Mouse (Mus musculus) forebrain, embryonic 14.5 days (tissue): Measurements from ENCODE around the gene Wdr49. TPM values are rescaled to one million over a fixed set of nuclear protein-coding genes. Genes with fewer than 3 reads are reported as not detected.
"Not testable (repeated sequence)": the region's sequence is repeated elsewhere in the genome, so short reads cannot be mapped to it uniquely, and the experiment has no call there.

Source experiments
- ATAC-seq: fragments of 200-750 bp; cut with Nextera tagmentation; 2 replicates; pipeline ENCODE4 v1.8.0; 2017; ENCODE audit warnings: mild to moderate bottlenecking, moderate library complexity
- DNase-seq: peaks from one replicate; pipeline ENCODE4 v3.0.0-alpha.2; 2015; ENCODE audit warnings: low spot score
- H3K27ac ChIP-seq: fragments of 300-500 bp; sonication (generic); 2 replicates; pipeline ENCODE4 v1.5.1; 2014; ENCODE audit warnings: low read depth, mild to moderate bottlenecking, control low read depth, low read length, moderate library complexity
- H3K27me3 ChIP-seq: fragments of 300-500 bp; sonication (generic); replicated peaks from 2 replicates; pipeline ENCODE4 v1.6.1; 2014; ENCODE audit warnings: low read length, control low read depth, mixed read lengths; ENCODE audit not compliant: control insufficient read depth, insufficient read depth
- H3K36me3 ChIP-seq: fragments of 300-500 bp; sonication (generic); 2 replicates; pipeline ENCODE4 v1.6.1; 2014; ENCODE audit warnings: low read length, control low read depth; ENCODE audit not compliant: control insufficient read depth, insufficient read depth
- H3K4me1 ChIP-seq: fragments of 300-500 bp; sonication (generic); 2 replicates; pipeline ENCODE4 v1.6.1; 2014; ENCODE audit warnings: antibody characterized with exemption, low read length, control low read depth; ENCODE audit not compliant: control insufficient read depth, insufficient read depth
- H3K4me2 ChIP-seq: fragments of 300-500 bp; sonication (generic); 2 replicates; pipeline ENCODE4 v1.6.1; 2014; ENCODE audit warnings: mild to moderate bottlenecking, control low read depth, low read length
- H3K4me3 ChIP-seq: fragments of 300-500 bp; sonication (generic); 2 replicates; pipeline ENCODE4 v1.5.1; 2014; ENCODE audit warnings: low read depth, low read length, control low read depth
- H3K9ac ChIP-seq: fragments of 300-500 bp; sonication (generic); 2 replicates; pipeline ENCODE4 v1.6.1; 2014; ENCODE audit warnings: mild to moderate bottlenecking, low read length, control low read depth, moderate library complexity
- H3K9me3 ChIP-seq: fragments of 300-500 bp; sonication (generic); replicated peaks from 2 replicates; pipeline ENCODE4 v1.6.1; 2016; ENCODE audit warnings: low read length, control low read depth, mixed read lengths; ENCODE audit not compliant: control insufficient read depth
- whole genome bisulfite sequencing: fragments of 180-500 bp; shearing (Covaris S2); extraction: QIAGEN DNeasy Blood & Tissue Kit; methylation state at CpG from one replicate; pipeline ENCODE4 v1.1.7; 2014; 5-methylcytosine and 5-hydroxymethylcytosine counted together
- polyA plus RNA-seq: library from polyadenylated mRNA; unstranded; fragments of >200 nt; fragmentation: Nextera tagmentation; extraction: Ambion mirVana; gene quantifications from 2 replicates; pipeline ENCODE4 v1.2.1, GENCODE M21; 2014

Wdr49 gene
- polyA plus RNA-seq, 1 experiment from 2014 or later: not detected

DNA sequence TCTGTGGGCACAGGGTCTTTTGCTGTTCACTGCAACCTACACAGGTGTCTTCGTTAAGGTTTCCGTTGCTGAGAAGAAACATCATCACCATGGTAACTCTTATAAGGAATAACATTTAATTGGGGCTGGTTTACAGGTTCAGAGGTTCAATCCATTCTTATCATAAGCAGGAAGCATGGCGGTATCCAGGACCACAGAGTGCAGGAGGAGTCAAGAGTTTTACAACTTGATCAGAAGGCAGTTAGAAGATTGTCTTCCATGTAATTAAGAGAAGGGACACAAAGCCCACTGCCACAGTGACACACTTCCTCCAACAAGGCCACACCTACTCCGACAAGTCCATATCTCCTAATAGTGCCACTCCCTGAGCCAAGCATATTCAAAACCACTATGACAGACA is 173.1 kb downstream of the Wdr49 start:
- Histone ChIP-seq H3K27me3 (no peaks in the 10 kb centered on the region), H3K36me3 (no peaks in the 10 kb centered on the region), H3K9me3 (no peaks in the 10 kb centered on the region), H3K4me3 (no peak overlapping the region), H3K4me1 (no peaks in the 10 kb centered on the region), H3K4me2 (no peak overlapping the region), H3K9ac (no peak overlapping the region), H3K27ac (no peak overlapping the region)
- DNase-seq (no peak), ATAC-seq (no peak)
- WGBS: 87% methylated on average over 4 of the region's 4 CpGs

DNA sequence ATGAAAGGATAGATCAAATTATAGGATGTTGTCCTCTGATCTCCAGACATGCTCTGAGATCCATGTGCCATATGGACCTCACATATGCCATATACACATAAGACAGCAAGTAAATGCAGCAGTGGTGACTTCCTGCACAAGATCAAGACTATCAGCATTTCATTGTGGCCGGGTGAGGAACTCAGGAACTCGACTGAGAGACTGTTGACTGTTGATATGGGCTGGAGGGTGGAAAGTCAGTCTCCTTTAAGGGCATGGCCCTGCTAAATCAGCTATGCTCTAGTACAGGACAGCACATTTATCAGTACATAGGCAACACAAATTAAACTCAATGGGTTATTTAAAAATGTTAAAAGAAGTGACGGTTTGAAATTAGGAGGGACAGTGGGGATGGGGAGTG is 173.7 kb downstream of the Wdr49 start:
- 84% methylated on average over 3 of the region's 3 CpGs for WGBS
- no peak overlapping the region for H3K9ac ChIP-seq
- H3K4me2 ChIP-seq: no peak overlapping the region
- H3K27ac ChIP-seq: no peak overlapping the region
- DNase-seq: no peak
- H3K9me3 ChIP-seq: no peaks in the 10 kb centered on the region
- ATAC-seq: no peak
- H3K4me1 ChIP-seq: no peaks in the 10 kb centered on the region
- H3K4me3 ChIP-seq: no peak overlapping the region
- no peaks in the 10 kb centered on the region for H3K27me3 ChIP-seq
- no peaks in the 10 kb centered on the region for H3K36me3 ChIP-seq

DNA sequence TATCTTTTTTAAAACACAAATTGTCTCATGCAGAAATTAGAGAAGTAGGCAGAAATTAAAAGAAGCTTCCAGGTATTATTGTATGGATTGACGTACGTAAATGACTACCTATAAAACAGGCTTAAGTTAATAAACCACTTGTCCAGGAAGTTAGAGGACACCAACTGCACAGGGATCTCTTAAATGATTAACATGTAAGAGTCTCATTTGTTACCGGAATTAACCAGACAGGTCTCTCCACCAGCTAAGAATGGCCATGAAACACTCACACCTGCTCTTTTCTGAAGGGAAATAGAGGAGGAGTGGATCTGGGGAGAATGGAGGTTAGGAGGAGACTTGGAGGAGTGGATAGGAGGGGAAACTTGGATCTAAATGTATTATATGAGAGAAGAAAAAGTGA is 176.4 kb downstream of the Wdr49 start:
- DNase-seq: no peak
- H3K27me3 ChIP-seq: no peaks in the 10 kb centered on the region
- no peak overlapping the region for H3K4me3 ChIP-seq
- no peaks in the 10 kb centered on the region for H3K9me3 ChIP-seq
- no peaks in the 10 kb centered on the region for H3K36me3 ChIP-seq
- H3K27ac ChIP-seq: no peak overlapping the region
- WGBS: 91% methylated on average over 3 of the region's 3 CpGs
- H3K4me1 ChIP-seq: no peaks in the 10 kb centered on the region
- H3K4me2 ChIP-seq: no peak overlapping the region
- ATAC-seq: no peak
- H3K9ac ChIP-seq: no peak overlapping the region

DNA sequence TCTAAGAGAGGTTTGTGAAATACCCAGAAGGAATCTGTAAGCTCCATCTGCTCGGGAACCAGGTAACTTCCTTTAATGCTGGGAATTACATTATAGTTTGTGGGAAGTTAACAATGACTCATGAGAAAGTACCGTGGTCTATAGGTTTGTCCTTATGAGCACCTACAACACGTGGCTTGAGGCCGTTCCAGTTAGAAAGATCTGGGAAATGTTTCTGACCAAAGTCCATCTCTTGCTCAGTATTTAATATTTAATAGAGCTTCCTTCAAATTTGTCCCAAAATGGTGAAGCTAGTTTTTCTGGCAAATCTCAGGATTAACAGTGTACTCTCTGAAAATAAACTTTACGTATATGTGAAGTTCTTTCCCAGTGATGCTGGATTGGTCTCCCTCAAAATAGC is 177.3 kb downstream of the Wdr49 start:
- H3K36me3 ChIP-seq: no peaks in the 10 kb centered on the region
- no peak for ATAC-seq
- no peaks in the 10 kb centered on the region for H3K9me3 ChIP-seq
- H3K9ac ChIP-seq: no peak overlapping the region
- H3K4me1 ChIP-seq: no peaks in the 10 kb centered on the region
- no peak overlapping the region for H3K4me3 ChIP-seq
- no peak overlapping the region for H3K27ac ChIP-seq
- no peaks in the 10 kb centered on the region for H3K27me3 ChIP-seq
- no peak overlapping the region for H3K4me2 ChIP-seq
- WGBS: 94% methylated on average over 5 of the region's 5 CpGs
- DNase-seq: no peak

DNA sequence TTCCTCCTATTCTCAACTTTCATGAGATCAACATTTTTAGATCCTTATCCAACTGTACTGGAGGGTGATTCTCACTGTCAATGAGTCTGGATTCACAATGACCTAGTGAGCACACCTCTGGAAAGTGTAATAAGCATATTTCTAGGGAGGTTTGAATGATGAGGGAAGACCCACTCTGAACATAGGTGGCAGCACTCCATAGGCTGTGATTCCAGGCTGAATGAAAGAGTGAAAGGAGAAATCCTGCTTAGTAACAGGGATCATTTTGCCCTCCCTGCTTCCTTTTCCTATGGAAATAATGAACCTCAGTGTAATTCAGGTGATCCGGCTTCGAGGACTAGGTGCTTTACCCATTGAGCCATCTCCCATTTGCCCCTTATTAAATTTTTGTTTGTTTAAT is 180.9 kb downstream of the Wdr49 start:
- H3K36me3 ChIP-seq: no peaks in the 10 kb centered on the region
- no peaks in the 10 kb centered on the region for H3K27me3 ChIP-seq
- H3K27ac ChIP-seq: no peak overlapping the region
- DNase-seq: no peak
- H3K9ac ChIP-seq: no peak overlapping the region
- H3K9me3 ChIP-seq: no peaks in the 10 kb centered on the region
- no peak for ATAC-seq
- no peak overlapping the region for H3K4me2 ChIP-seq
- no peak overlapping the region for H3K4me3 ChIP-seq
- peaks cover 2% of the 10 kb centered on the region; the same call in 1 of the 2 replicates for H3K4me1 ChIP-seq
- WGBS: 96% methylated on average over 2 of the region's 2 CpGs

DNA sequence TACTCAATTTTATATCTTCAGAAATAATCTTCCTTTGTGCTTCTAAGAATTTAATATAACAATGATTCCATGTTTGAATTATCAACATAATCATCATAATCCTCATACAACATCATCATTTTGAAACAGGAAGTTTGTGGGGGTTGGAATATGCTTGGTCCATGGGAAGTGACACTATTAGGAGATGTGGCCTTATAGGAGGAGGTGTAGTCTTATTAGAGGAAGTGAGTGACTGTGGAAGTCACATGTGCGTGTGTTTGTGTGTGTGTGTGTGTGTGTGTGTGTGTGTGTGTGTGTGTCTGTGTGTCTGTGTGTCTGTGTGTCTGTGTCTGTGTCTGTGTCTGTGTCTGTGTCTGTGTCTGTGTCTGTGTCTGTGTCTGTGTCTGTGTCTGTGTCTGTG is 182.5 kb downstream of the Wdr49 start:
- not testable (repeated sequence) for H3K4me3 ChIP-seq, H3K27me3 ChIP-seq, H3K36me3 ChIP-seq, H3K9ac ChIP-seq, H3K27ac ChIP-seq, H3K4me1 ChIP-seq, H3K9me3 ChIP-seq, DNase-seq, H3K4me2 ChIP-seq, ATAC-seq
- 87% methylated on average over 1 of the region's 1 CpGs for WGBS

DNA sequence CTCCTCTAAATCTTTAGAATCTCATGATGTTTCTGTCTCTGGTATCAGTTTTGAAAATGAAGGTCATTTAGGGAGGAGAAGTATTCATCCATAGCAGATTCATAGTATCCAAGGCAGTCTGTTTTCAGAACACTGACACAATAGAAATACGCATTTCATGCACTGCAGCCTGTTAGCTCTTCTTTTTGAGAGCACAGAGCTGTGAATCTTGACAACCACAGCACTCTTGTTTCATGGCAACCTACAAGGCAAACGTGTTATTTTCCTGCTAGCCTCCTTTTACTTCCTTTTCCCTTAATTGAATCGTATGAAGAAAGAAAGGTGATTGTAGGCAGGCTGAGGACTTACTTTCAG is 184.2 kb downstream of the Wdr49 start:
- Histone ChIP-seq H3K4me2 (no peak overlapping the region), H3K27ac (no peak overlapping the region), H3K27me3 (no peaks in the 10 kb centered on the region), H3K36me3 (no peaks in the 10 kb centered on the region), H3K4me3 (no peak overlapping the region), H3K9ac (no peak overlapping the region), H3K9me3 (no peaks in the 10 kb centered on the region), H3K4me1 (peaks cover 2% of the 10 kb centered on the region; the same call in 1 of the 2 replicates)
- DNase-seq: no peak
- no peak; the same call in 1 of the 2 replicates for ATAC-seq
- 44% methylated on average over 3 of the region's 3 CpGs for WGBS

DNA sequence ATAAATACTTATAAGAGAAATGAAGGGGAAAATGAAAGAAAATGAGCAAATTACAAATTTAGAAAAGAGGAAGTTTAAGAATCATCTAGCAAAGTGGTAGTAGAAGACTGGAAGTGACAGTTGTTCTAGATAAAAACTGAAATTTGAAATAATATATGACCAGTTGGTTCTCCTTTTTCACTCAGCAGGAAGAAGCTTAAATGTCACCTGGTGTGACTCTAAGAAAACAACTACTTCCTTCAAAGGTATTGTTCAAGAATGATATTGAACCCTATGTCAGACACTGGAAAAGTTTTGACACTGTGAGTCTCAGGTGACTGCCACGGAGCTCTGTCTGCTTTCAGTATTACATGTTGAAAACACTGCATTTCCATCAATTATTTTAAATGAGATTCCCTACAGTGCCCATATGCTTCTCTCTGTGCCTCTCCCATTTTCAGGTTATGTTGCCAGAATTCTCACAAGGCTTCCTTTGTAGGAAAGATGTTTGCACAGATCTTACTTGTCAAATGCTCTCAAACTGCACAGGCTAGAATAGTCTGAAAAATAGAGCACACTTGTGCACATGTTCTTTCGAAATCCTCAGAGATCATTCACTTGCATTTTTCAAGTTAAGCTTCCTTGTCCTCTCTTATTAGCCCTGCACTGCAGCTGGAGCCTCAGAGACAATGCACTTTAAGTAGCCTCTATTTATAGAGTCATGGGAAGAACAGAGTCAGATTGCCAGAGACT is 184.8 kb downstream of the Wdr49 start:
- WGBS: 49% methylated on average over 2 of the region's 2 CpGs
- H3K27me3 ChIP-seq: no peaks in the 10 kb centered on the region
- peaks cover 2% of the 10 kb centered on the region; the same call in 1 of the 2 replicates for H3K4me1 ChIP-seq
- H3K27ac ChIP-seq: no peak overlapping the region
- no peak overlapping the region for H3K4me2 ChIP-seq
- no peak overlapping the region for H3K9ac ChIP-seq
- DNase-seq (peak; percentile 22), ATAC-seq (peak; percentile 44; the same call in 1 of the 2 replicates)
- no peaks in the 10 kb centered on the region for H3K36me3 ChIP-seq
- no peak overlapping the region for H3K4me3 ChIP-seq
- no peaks in the 10 kb centered on the region for H3K9me3 ChIP-seq

DNA sequence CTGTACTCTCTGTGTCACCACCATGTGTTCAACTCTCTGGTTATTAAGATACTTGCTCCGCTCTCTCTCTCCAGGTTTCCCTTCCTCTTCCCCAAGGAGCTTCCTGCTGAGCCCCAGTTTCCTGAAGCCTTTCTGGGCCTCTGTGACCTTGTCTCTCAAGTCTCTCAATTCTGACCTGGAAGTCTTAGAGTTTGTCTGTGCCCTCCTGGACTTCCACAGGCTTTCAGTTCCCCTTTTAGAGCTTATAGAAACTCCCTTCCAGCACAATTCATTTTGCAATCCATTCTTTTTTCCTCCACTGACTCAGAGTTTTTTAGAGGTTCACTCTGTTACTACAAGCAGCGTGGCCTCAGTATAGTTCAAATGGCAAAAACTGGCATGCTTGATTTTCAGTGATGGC is 188.7 kb downstream of the Wdr49 start:
- no peak for ATAC-seq
- H3K9ac ChIP-seq: no peak overlapping the region

More for the DNA sequence above, 188.7 kb downstream of the Wdr49 start:
- Histone ChIP-seq H3K27ac (no peak overlapping the region), H3K36me3 (no peaks in the 10 kb centered on the region), H3K9me3 (no peaks in the 10 kb centered on the region), H3K4me2 (no peak overlapping the region), H3K4me1 (peaks cover 2% of the 10 kb centered on the region; the same call in 1 of the 2 replicates), H3K4me3 (no peak overlapping the region), H3K27me3 (no peaks in the 10 kb centered on the region)
- DNase-seq: no peak
- 86% methylated on average over 2 of the region's 2 CpGs for WGBS
